Mouse (Mus musculus) CH12F3 (cell line): ENCODE measurements around the gene Ugt1a9.
"Not testable (repeated sequence)": the region's sequence is repeated elsewhere in the genome, so short reads cannot be mapped to it uniquely, and the experiment has no call there.

Experiments
- in situ Hi-C: fragments of 300-500 bp; cut with MboI; formaldehyde crosslinking; loops from 2 replicates; pipeline ENCODE4 v1.14.3; 2020; ENCODE audit warnings: low sequenced_read_pairs

The Ugt1a9 gene

GRCm38 (mm10) chr1:88216551-88216950, 146.0 kb downstream of the Ugt1a9 start:
- in situ Hi-C loops = no loop called here

- in situ Hi-C loops = no loop called here
These were observed 146.5 kb downstream of the Ugt1a9 start for GRCm38 (mm10) chr1:88217144-88217543.

GRCm38 (mm10) chr1:88217576-88217975, 147.0 kb downstream of the Ugt1a9 start:
- in situ Hi-C loops = no loop called here

- in situ Hi-C loops = no loop called here
These were observed 147.5 kb downstream of the Ugt1a9 start for GRCm38 (mm10) chr1:88218051-88218450.

DNA sequence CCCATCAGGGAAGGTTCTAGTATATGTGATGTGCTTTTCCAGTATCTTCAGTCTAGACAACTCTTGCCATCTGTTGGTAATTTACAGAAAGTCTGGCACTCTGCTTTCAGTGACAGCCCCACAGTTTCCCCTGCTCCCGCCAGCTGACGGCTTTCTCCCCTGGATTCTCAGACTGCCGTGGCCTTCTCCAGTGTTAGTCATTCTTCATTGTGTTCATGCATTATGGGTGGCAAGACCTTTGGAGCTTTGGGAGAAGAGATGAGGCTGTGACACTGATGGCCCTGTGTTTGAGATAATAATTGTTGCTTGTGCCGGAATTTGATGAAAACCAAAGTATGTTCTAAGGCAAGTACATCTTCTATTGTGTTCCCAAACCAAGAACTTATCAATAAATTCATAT, 148.0 kb downstream of the Ugt1a9 start:
- in situ Hi-C loops = no loop called here

DNA sequence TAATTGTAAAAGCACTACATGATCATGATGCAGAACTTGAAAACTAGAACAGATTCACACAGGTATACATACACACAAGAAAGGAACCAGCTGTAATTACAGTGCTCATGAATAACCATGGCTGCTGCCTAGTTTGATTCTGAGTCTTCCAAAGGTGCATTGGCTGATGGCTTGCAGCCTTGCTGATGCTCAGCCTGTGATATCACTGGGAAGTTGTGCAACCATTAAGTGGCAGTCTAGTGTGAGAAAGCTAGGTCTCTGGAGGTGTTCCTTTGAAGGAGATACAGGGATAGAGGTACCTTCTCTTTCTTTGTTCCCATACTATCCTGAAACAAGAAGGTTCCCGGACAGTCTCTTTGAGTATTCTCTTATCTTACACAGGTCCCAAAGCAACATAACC, 148.5 kb downstream of the Ugt1a9 start:
- in situ Hi-C loops = no loop called here

DNA sequence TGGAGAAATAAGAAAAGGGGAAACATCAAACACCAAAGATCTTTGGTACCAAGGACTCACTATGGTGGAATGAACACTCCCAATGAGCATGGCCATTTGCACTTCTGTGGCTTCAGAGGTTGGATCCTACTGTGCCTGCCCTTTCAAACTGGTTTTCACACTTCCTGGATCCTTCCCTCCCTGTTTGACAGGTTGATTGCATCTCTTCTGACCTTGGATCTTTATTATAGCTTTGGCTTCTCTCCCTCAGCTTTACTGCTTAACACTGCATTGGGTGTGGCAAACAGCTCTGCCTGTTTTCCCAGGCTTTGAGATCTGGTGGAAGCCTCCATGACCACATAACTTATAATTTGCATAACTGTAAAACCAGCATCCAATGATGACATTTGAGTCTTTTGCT, 149.7 kb downstream of the Ugt1a9 start:
- in situ Hi-C loops = no loop called here

DNA sequence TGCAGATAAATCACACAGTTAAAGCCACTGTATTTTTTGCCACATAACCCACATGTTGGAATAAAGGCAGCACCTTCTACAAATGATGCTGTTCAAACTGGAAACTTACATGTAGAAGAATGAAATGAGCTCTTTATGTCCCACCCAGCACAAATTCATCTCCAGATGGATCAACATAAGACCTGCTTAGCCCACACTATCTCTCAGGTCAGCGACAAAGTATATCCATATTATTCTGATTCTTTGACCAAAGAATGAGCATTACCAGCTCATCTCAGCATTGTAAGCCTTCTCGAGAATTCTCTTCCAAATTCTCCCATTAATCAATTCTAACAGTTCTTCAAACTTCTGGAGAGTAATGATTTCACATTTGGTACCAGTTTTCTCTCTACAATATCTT, 151.6 kb downstream of the Ugt1a9 start:
- in situ Hi-C loops = no loop called here

DNA sequence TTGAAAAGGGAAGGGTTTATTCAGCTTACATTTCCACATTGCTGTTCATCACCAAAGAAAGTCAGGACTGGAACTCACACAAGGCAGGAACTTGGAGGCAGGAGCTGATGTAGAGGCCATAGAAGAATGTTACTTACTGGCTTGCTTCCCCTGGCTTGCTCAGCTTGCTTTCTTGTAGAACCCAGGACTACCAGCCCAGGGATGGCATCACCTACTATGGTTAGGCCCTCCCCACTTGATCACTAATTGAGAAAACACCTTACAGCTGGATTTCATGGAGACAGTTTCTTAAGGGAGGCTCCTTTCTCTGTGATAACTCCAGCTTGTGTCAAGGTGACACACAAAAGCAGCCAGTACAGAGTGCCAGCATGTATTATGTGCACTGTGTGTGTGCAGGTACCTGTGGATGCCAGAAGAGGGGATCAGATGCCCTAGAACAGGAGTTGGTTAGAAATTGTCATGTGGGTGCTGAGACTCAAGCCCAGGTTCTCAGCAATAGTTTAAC, 152.5 kb downstream of the Ugt1a9 start:
- in situ Hi-C loops = not testable (repeated sequence)

GRCm38 (mm10) chr1:88223591-88223990, 153.0 kb downstream of the Ugt1a9 start:
- in situ Hi-C loops = no loop called here

- in situ Hi-C loops = no loop called here
These were observed 153.6 kb downstream of the Ugt1a9 start for GRCm38 (mm10) chr1:88224029-88224776.

DNA sequence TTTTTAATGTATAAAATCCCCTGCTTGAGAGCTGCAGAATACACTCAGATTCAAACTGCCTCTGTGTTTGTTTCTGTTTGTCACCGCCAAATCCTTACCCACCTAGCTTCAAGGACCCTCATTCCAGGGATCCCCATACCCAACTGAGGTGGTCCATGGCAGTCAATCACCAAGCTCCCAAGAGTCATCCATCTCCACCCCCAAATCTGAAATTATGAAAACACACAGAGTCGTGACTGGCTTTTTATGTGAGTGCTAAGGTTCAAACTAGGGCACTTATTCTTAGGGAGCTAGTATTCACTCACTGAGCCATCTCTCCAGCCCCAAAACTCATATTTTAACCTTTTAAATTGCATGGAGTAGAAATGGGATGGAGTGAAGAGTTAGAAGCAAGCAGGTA, 154.7 kb downstream of the Ugt1a9 start:
- in situ Hi-C loops = not testable (repeated sequence)

DNA sequence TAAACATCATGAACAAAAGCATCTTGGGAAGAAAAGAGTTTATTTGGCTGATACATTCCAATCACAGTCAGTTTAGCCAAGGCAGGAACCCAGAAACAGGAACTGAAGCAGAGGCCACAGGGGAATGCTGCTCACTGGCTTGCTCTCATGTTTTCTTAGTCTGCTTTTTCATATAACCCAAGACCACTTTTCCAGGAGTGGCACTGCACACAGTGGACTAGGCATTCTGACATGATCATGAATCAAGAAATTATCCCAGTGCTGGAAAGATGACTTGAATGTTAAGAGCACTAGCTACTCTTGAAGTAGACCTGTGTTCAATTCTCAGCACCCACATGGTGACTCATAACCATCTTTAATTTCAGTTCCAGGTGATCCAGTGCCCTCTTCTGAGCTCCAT, 155.1 kb downstream of the Ugt1a9 start:
- in situ Hi-C loops = no loop called here

DNA sequence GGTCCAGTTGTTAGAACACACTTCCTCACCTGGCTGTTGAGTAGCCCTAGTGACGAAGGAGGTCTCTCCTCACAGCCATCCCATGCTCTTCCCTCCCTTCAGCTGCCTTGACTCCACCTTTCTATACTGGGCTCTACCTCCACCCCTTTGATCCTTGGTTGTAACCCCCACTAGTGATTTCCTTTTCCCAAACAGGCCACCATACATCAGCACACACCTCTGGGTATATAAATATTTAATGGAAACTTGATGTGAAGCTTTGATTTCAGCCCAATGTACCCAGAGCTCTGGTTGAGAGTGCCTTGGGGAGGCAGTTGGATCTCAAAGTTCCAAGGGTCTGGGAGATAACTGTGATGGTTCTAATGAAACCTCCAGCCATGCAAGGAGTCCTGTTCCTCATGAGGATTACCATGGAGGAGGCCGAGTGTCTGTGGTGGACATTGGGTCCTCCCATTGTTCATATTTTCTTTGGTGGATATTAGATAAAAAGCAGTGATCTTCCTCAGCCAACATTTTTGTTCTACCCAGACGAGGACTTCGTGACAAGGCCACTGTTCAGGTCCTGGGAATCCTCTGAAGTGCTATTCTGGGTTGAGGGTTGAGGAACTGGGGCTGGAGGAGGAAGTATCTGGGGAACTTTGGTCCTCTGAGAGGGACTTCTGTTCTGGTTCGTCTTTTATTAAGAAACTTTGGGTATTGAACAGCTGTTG, 156.2 kb downstream of the Ugt1a9 start, which contains the start of gene Mroh2a:
TSS of gene Mroh2a (plus strand) at position 317 of the 710 bp plus-strand sequence.
- in situ Hi-C loops = no loop called here

DNA sequence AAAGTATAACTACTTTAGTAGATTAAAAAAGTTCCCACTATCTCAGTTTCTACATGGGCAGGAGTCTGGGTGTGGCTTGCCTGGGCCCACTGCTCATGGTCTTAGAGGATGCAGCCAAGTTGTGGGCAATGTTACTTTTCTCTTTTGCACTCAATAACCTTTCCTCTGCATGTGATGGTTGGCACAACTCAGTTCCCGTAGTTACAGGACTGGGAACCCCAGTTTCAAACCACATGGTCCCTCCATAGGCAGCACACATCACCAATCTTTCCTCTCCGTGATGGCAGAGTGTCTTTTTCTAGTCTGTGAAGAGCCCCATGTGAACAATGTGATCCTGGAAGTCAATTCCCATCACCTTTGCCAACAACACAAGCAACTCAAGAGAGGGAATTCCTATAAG, 156.9 kb downstream of the Ugt1a9 start:
- in situ Hi-C loops = no loop called here

- in situ Hi-C loops = no loop called here
These were observed 157.5 kb downstream of the Ugt1a9 start for GRCm38 (mm10) chr1:88228121-88228520.

GRCm38 (mm10) chr1:88229566-88229965, 159.0 kb downstream of the Ugt1a9 start:
- in situ Hi-C loops = no loop called here

DNA sequence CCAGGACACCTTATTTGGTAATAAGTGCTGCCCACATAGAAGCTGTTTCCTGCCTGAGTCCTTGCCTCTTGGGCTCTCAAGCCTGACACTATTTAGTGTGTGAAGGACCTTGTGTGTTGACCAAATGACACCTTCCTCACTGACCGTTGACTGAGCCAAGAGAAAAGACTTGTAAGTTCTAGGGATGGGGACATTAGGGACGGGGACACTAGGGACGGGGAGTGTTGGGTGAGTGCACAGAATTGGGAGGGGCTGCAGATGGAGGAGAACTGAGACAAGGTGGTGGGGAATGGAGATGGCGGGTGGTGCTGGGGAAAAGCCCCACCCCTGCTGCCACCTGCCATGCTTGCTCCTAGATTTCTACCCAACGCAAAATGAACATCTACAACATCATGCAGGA, 159.4 kb downstream of the Ugt1a9 start:
- in situ Hi-C loops = no loop called here

DNA sequence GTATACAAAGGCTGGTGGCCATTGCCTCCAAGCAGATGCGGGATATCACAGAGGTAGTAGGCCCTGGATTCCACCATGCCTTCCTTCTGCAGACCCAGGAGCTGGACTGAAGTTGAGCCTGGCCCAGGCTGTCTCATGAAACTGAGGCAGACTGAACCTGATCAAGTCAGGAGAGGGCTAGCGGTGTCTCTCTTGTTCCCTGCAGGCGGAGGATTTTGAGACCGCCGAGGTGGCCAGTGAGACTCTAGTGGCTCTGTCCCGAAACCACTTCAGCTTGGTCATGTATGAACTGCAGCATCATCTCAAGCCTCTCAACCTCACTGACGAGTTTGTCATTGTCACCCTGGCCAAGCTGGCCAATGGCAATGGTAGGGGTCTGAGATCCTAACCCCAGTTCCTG, 159.8 kb downstream of the Ugt1a9 start:
- in situ Hi-C loops = no loop called here

GRCm38 (mm10) chr1:88230981-88231802, 160.6 kb downstream of the Ugt1a9 start:
- in situ Hi-C loops = no loop called here

- in situ Hi-C loops = no loop called here
These were observed 161.4 kb downstream of the Ugt1a9 start for GRCm38 (mm10) chr1:88231803-88232499.
